Mouse (Mus musculus): ENCODE measurements around the gene Olfr582. TPM values are rescaled to one million over a fixed set of nuclear protein-coding genes. Genes with fewer than 3 reads are reported as not detected.

The Olfr582 gene
- not detected for total RNA-seq (2023)

GRCm38 (mm10) chr7:103037724-103038123 lies at the start of gene Olfr582:
Gene Olfr582, plus strand, starts transcription at chr7:103038024.

GRCm38 (mm10) chr7:102989224-102989623 lies 48.6 kb upstream of the Olfr582 start, which contains the start of gene Olfr578:
Gene Olfr578, minus strand, starts transcription at chr7:102989324.

DNA sequence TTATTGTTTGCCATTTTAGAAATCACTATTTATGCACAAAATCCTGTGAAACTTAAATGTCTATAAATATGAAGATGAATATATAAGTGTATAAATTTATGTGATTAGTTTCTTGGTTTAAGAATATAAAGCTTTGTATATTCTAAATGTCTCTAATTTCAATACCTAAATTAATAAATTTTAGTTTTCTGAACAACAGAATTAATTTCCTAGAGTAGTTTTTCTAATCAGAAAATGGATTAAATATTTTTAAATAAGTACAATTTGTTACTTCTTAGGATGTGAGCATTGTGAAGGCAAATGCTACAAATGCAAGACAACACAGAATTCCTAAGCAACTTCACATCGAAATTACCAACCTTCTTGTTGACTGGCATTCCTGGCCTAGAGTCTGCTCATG lies 13.2 kb downstream of the Olfr582 start, which contains the start of gene Olfr583:
Gene Olfr583, plus strand, starts transcription at position 301 of the 400 bp plus-strand sequence.

DNA sequence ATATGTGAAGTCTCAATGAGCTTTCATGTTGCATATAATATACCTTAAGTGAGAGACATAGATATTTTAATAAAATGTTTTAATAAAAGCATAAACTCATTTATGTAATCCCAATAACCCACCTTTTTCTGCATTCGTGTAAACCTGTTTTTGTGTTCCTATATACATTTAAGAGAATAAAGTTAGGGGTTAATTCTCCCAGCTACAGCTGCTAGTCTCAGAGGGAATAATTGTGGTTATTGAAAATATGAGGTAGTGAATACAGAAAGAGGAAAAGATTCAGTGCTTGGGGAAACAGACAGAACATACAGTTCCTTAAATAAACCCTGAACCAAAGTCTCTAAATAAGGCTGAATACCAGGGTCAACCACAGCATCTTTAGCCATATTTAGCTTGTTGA lies 43.8 kb downstream of the Olfr582 start, which contains the start of gene Olfr584:
Gene Olfr584, plus strand, starts transcription at position 301 of the 400 bp plus-strand sequence.

Other genes starting within 250 kb of the Olfr582 start
- gene Olfr564, start 234.5 kb upstream of the Olfr582 start, total RNA-seq (2023) = not detected
- not detected for gene Olfr566, start 179.3 kb upstream of the Olfr582 start, total RNA-seq (2023)
- not detected for gene Olfr568, start 160.9 kb upstream of the Olfr582 start, total RNA-seq (2023)
- not detected for gene Olfr569, start 147.1 kb upstream of the Olfr582 start, total RNA-seq (2023)
- not detected for gene Olfr570, start 143.4 kb upstream of the Olfr582 start, total RNA-seq (2023)
- not detected for gene Olfr571, start 120.5 kb upstream of the Olfr582 start, total RNA-seq (2023)
- gene Olfr572, start 113.6 kb upstream of the Olfr582 start, total RNA-seq (2023) = not detected
- not detected for gene Olfr573-ps1, start 95.4 kb upstream of the Olfr582 start, total RNA-seq (2023)
- gene Olfr574, start 89.6 kb upstream of the Olfr582 start, total RNA-seq (2023) = not detected
- not detected for gene Olfr575, start 79.2 kb upstream of the Olfr582 start, total RNA-seq (2023)
- gene Olfr576, start 75.4 kb upstream of the Olfr582 start, total RNA-seq (2023) = not detected
- not detected for gene Olfr577, start 62.1 kb upstream of the Olfr582 start, total RNA-seq (2023)
- gene Olfr578, start 48.7 kb upstream of the Olfr582 start, total RNA-seq (2023) = not detected
- not detected for gene Olfr583, start 13.3 kb downstream of the Olfr582 start, total RNA-seq (2023)
- not detected for gene Olfr584, start 43.9 kb downstream of the Olfr582 start, total RNA-seq (2023)
- not detected for gene Olfr585, start 59.7 kb downstream of the Olfr582 start, total RNA-seq (2023)
- gene Olfr586, start 87.6 kb downstream of the Olfr582 start, total RNA-seq (2023) = not detected
- gene Olfr588-ps1, start 102.9 kb downstream of the Olfr582 start, total RNA-seq (2023) = not detected
- not detected for gene Olfr589, start 118.3 kb downstream of the Olfr582 start, total RNA-seq (2023)
- gene Olfr591, start 140.3 kb downstream of the Olfr582 start, total RNA-seq (2023) = not detected
- not detected for gene Olfr592, start 146.8 kb downstream of the Olfr582 start, total RNA-seq (2023)
- not detected for gene Olfr593, start 173.8 kb downstream of the Olfr582 start, total RNA-seq (2023)
- gene Olfr594, start 179.0 kb downstream of the Olfr582 start, total RNA-seq (2023) = not detected
- not detected for gene Usp17ld, start 214.5 kb downstream of the Olfr582 start, total RNA-seq (2023)

All from neutrophil, adult 83 days (primary cell).